Mouse (Mus musculus) E14TG2a.4 (cell line): ENCODE results near the gene Mthfr.

Experiments used
- CTCF ChIP-seq: conservative IDR thresholded peaks from 2 replicates; pipeline ENCODE4 v1.5.1; 2014; ENCODE audit warnings: low read length
- NANOG ChIP-seq: IDR thresholded peaks from 2 replicates; pipeline ENCODE4 v1.6.1; 2014; ENCODE audit warnings: borderline replicate concordance, low read length, mixed read lengths

GRCm38 (mm10) chr4:148075259-148075658, 36.4 kb downstream of the Mthfr start:
- no peak for TF ChIP-seq CTCF
- no peak for TF ChIP-seq NANOG
